ENCODE assay signal across 8 mouse cellular contexts in genomic region chr11:95009629-95010014, GRCm38 (mm10). TPM values are rescaled to one million over a fixed set of nuclear protein-coding genes. Genes with fewer than 3 reads are reported as not detected.
DNase-seq lines count a peak whose midpoint lies in the region; ATAC-seq and TF ChIP-seq lines count a peak whose summit lies in the region.

Gene Samd14 (plus strand): TSS chr11:95009879.

- peak within 1 kb of the TSS; percentile 69 for H3K4me2 ChIP-seq in embryonic facial prominence, embryonic 11.5 days (ENCODE audit: low read depth, low read length)
- H3K4me2 ChIP-seq in heart, embryonic 11.5 days, result peak within 1 kb of the TSS; percentile 94
- H3K4me2 ChIP-seq in liver, embryonic 14.5 days (ENCODE audit: low read depth), result peak within 1 kb of the TSS; percentile 97

- H3K9me3 ChIP-seq in embryonic facial prominence, embryonic 11.5 days (replicated peaks; ENCODE audit: control insufficient read depth, low read length), result no peaks in the 10 kb centered on the region
- H3K9me3 ChIP-seq in heart, embryonic 11.5 days (replicated peaks; ENCODE audit: control insufficient read depth, low read length), result no peaks in the 10 kb centered on the region
- no peaks in the 10 kb centered on the region for H3K9me3 ChIP-seq in liver, embryonic 14.5 days (ENCODE audit: control insufficient read depth, low read length)

- WGBS in embryonic facial prominence, embryonic 11.5 days, result under 1% methylated on average over 30 of the region's 32 CpGs
- WGBS in heart, embryonic 11.5 days (ENCODE audit: insufficient replicate concordance), result 2% methylated on average over 24 of the region's 32 CpGs
- under 1% methylated on average over 31 of the region's 32 CpGs for WGBS in liver, embryonic 14.5 days (ENCODE audit: insufficient replicate concordance)

- H3K4me3 ChIP-seq in embryonic facial prominence, embryonic 11.5 days (ENCODE audit: low read depth, low read length), result peak within 1 kb of the TSS; percentile 78
- peak within 1 kb of the TSS; percentile 76 for H3K4me3 ChIP-seq in heart, embryonic 11.5 days (ENCODE audit: low read depth, low read length)
- H3K4me3 ChIP-seq in liver, embryonic 14.5 days (ENCODE audit: insufficient read depth in 1 of 2, low read depth in 2 of 2, low read length in 2 of 2), result peak within 1 kb of the TSS; percentile 95 to 99

- H3K9ac ChIP-seq in embryonic facial prominence, embryonic 11.5 days (replicated peaks; ENCODE audit: low read length), result peak within 1 kb of the TSS; percentile 88
- peak within 1 kb of the TSS; percentile 93 for H3K9ac ChIP-seq in heart, embryonic 11.5 days (ENCODE audit: low read depth, low read length)
- H3K9ac ChIP-seq in liver, embryonic 14.5 days (replicated peaks), result peak within 1 kb of the TSS; percentile 100

- no peak for TF ChIP-seq EP300 in liver, embryonic 14.5 days (IDR thresholded peaks at IDR 0.05; ENCODE audit: low read depth)

- peak; percentile 69 for DNase-seq in ES-CJ7 (ENCODE audit: low read depth, low spot score)
- DNase-seq in adrenal gland, postnatal 14 days, result peak; percentile 76
- DNase-seq in embryonic facial prominence, embryonic 11.5 days (ENCODE audit: low spot score), result peak; percentile 88
- peak; percentile 85 for DNase-seq in kidney, postnatal 10 days
- no peak for DNase-seq in liver, embryonic 14.5 days (ENCODE audit: low read depth in 3 of 3, low spot score in 3 of 3)
- peak; percentile 86 for DNase-seq in neural tube, embryonic 10.5 days (ENCODE audit: extremely low spot score, low spot score)
- no peak for DNase-seq in spleen, adult 12 weeks (ENCODE audit: low spot score)

- peaks cover 8% of the 10 kb centered on the region for H3K4me1 ChIP-seq in embryonic facial prominence, embryonic 11.5 days (ENCODE audit: control insufficient read depth, insufficient read depth, low read length)
- peaks cover 42% of the 10 kb centered on the region for H3K4me1 ChIP-seq in heart, embryonic 11.5 days (ENCODE audit: control insufficient read depth, insufficient read depth, low read length)
- peaks cover 47 to 59% of the 10 kb centered on the region in 2 experiments for H3K4me1 ChIP-seq in liver, embryonic 14.5 days (replicated peaks; ENCODE audit: control insufficient read depth in 2 of 2, insufficient read depth in 2 of 2, low read length in 1 of 2)

- TF ChIP-seq CTCF in liver, embryonic 14.5 days (IDR thresholded peaks at IDR 0.05; ENCODE audit: low read depth), result no peak

- no peaks in the 10 kb centered on the region for H3K27me3 ChIP-seq in embryonic facial prominence, embryonic 11.5 days (ENCODE audit: control insufficient read depth, insufficient read depth, low read length)
- H3K27me3 ChIP-seq in heart, embryonic 11.5 days (ENCODE audit: control insufficient read depth, insufficient read depth, low read length), result no peaks in the 10 kb centered on the region
- peaks cover 3% of the 10 kb centered on the region; the same call in 1 of the 2 replicates for H3K27me3 ChIP-seq in liver, embryonic 14.5 days (ENCODE audit: control insufficient read depth, insufficient read depth, low read length)

- peak within 1 kb of the TSS; percentile 89 for H3K27ac ChIP-seq in embryonic facial prominence, embryonic 11.5 days (replicated peaks; ENCODE audit: low read depth, low read length)
- peak within 1 kb of the TSS; percentile 95 for H3K27ac ChIP-seq in heart, embryonic 11.5 days (ENCODE audit: low read depth, low read length)
- H3K27ac ChIP-seq in liver, embryonic 14.5 days, result peak within 1 kb of the TSS; percentile 99

- H3K36me3 ChIP-seq in embryonic facial prominence, embryonic 11.5 days (replicated peaks; ENCODE audit: control insufficient read depth, insufficient read depth, low read depth, low read length), result peaks cover 2% of the 10 kb centered on the region; the same call in 1 of the 2 replicates
- peaks cover 7% of the 10 kb centered on the region for H3K36me3 ChIP-seq in heart, embryonic 11.5 days (ENCODE audit: control insufficient read depth, insufficient read depth, low read length)
- H3K36me3 ChIP-seq in liver, embryonic 14.5 days (replicated peaks; ENCODE audit: control insufficient read depth, insufficient read depth, low read depth), result peaks cover 16% of the 10 kb centered on the region

- peak; percentile 63 for ATAC-seq in embryonic facial prominence, embryonic 11.5 days (replicated peaks; ENCODE audit: insufficient number of reproducible peaks, low FRiP score, low TSS enrichment, low read depth)
- peak; percentile 40 for ATAC-seq in heart, embryonic 11.5 days (replicated peaks; ENCODE audit: insufficient number of reproducible peaks, low FRiP score, low TSS enrichment)
- peak; percentile 27 for ATAC-seq in liver, embryonic 14.5 days (ENCODE audit: insufficient read depth)

RNA-seq across cellular contexts. Expression of gene Samd14, which starts in this region (rescaled TPM):
- total RNA-seq in adrenal gland, postnatal 14 days (2021), result 5.4 and 7.3 TPM in 2 replicates
- polyA plus RNA-seq in embryonic facial prominence, embryonic 11.5 days (2014; fragmentation: Nextera tagmentation; extraction: Ambion mirVana), result 31.1 and 33.9 TPM in 2 replicates
- polyA plus RNA-seq in heart, embryonic 11.5 days (2014; fragmentation: Nextera tagmentation; extraction: Ambion mirVana), result 16.0 and 16.3 TPM in 2 replicates
- 33.1 and 41.9 TPM in 2 replicates for polyA plus RNA-seq in liver, embryonic 14.5 days (2012; rRNA removed)
- 24.7 and 34.2 TPM in 2 replicates for polyA plus RNA-seq in liver, embryonic 14.5 days (2014; fragmentation: Nextera tagmentation; extraction: Ambion mirVana)

Comparison
In these comparisons a context has a peak if more than half of its experiments do, and no peak if none do; other contexts are left out.
1. DNase-seq: peak in ES-CJ7 (single experiment), adrenal gland, postnatal 14 days (single experiment), embryonic facial prominence, embryonic 11.5 days (single experiment), kidney, postnatal 10 days (single experiment) and neural tube, embryonic 10.5 days (single experiment); none in liver, embryonic 14.5 days (0 of 3) and spleen, adult 12 weeks (single experiment).
2. Peak in every context shown above with its lines, with median percentiles within 50 percentile points of each other: ATAC-seq, H3K27ac ChIP-seq, H3K4me2 ChIP-seq, H3K4me3 ChIP-seq and H3K9ac ChIP-seq.